Mouse (Mus musculus): ENCODE measurements around the gene Rfk.

GRCm38 (mm10) chr19:17385022-17385421 is 8.8 kb upstream of the Rfk start:
- TF ChIP-seq CTCF (IDR thresholded peaks at IDR 0.05; ENCODE audit: low read depth, low read length): no peak
- TF ChIP-seq POLR2A (IDR thresholded peaks at IDR 0.05; ENCODE audit: borderline replicate concordance, low read depth, low read length): no peak
